Mouse (Mus musculus) CD8-positive naive resting alpha-beta T cell, adult 57 days (primary cell): ENCODE measurements around the gene Trip11. TPM values are rescaled to one million over a fixed set of nuclear protein-coding genes. Genes with fewer than 3 reads are reported as not detected.

Source experiments
- total RNA-seq: library from RNA; stranded (reverse); gene quantifications from one replicate; pipeline ENCODE4 v1.2.4, GENCODE M21; 2023

Trip11 gene
- total RNA-seq: 77.6 TPM

GRCm38 (mm10) chr12:101912626-101913490 lies at the start of gene Trip11:
Trip11 (minus strand) TSS chr12:101913267.

GRCm38 (mm10) chr12:101957942-101958544 lies 45.0 kb upstream of the Trip11 start, which contains the start of gene Atxn3:
Atxn3 (minus strand) TSS chr12:101958246.

GRCm38 (mm10) chr12:101818608-101819370 lies 94.3 kb downstream of the Trip11 start, which contains the start of gene Fbln5:
Fbln5 (minus strand) TSS chr12:101819055.

Other genes with a start within 250 kb of the Trip11 start
- gene Tc2n, start 194.7 kb downstream of the Trip11 start, total RNA-seq: not detected
- not detected for gene Fbln5, start 94.2 kb downstream of the Trip11 start, total RNA-seq
- 21.2 TPM for gene Atxn3, start 45.0 kb upstream of the Trip11 start, total RNA-seq
- 17.0 TPM for gene Cpsf2, start 62.7 kb upstream of the Trip11 start, total RNA-seq
- gene Slc24a4, start 215.5 kb upstream of the Trip11 start, total RNA-seq: not detected